Mouse (Mus musculus) kidney, postnatal 0 days (tissue): ENCODE data around the gene Eif1b. TPM values are rescaled to one million over a fixed set of nuclear protein-coding genes. Genes with fewer than 3 reads are reported as not detected.
"Not testable (repeated sequence)": the region's sequence is repeated elsewhere in the genome, so short reads cannot be mapped to it uniquely, and the experiment has no call there.

Source experiments
- ATAC-seq: fragments of 200-750 bp; cut with Nextera tagmentation; replicated peaks from 2 replicates; pipeline ENCODE4 v1.8.0; 2017; ENCODE audit warnings: low read depth, moderate number of reproducible peaks, moderate TSS enrichment, moderate library complexity; ENCODE audit not compliant: low FRiP score
- DNase-seq: peaks from one replicate; pipeline ENCODE4 v3.0.0-alpha.2; 2016; ENCODE audit warnings: low spot score
- H3K27ac ChIP-seq: fragments of 300-500 bp; sonication (generic); 2 replicates; pipeline ENCODE4 v1.5.1; 2014; ENCODE audit warnings: mild to moderate bottlenecking
- H3K27me3 ChIP-seq: fragments of 300-500 bp; sonication (generic); 2 replicates; pipeline ENCODE4 v1.6.1; 2014; ENCODE audit warnings: low read length, mixed read lengths; ENCODE audit not compliant: insufficient read depth
- H3K36me3 ChIP-seq: fragments of 300-500 bp; sonication (generic); 2 replicates; pipeline ENCODE4 v1.6.1; 2014; ENCODE audit warnings: low read length, mixed read lengths; ENCODE audit not compliant: insufficient read depth
- H3K4me1 ChIP-seq: fragments of 300-500 bp; sonication (generic); replicated peaks from 2 replicates; pipeline ENCODE4 v1.6.1; 2014; ENCODE audit warnings: antibody characterized with exemption, low read length, mixed read lengths; ENCODE audit not compliant: insufficient read depth
- H3K4me2 ChIP-seq: fragments of 300-500 bp; sonication (generic); 2 replicates; pipeline ENCODE4 v1.6.1; 2014; ENCODE audit warnings: mild to moderate bottlenecking, low read length, moderate library complexity, mixed read lengths
- H3K4me3 ChIP-seq: fragments of 300-500 bp; sonication (generic); replicated peaks from 2 replicates; pipeline ENCODE4 v1.5.1; 2014; ENCODE audit warnings: low read depth, low read length
- H3K9ac ChIP-seq: fragments of 300-500 bp; sonication (generic); 2 replicates; pipeline ENCODE4 v1.6.1; 2014; ENCODE audit warnings: low read depth, low read length
- H3K9me3 ChIP-seq: fragments of 300-500 bp; sonication (generic); replicated peaks from 2 replicates; pipeline ENCODE4 v1.6.1; 2016; ENCODE audit warnings: low read length, inconsistent platforms, mixed read lengths
- CTCF ChIP-seq: IDR thresholded peaks from 2 replicates; pipeline ENCODE4 v1.5.1; 2016; ENCODE audit warnings: antibody characterized with exemption, low read depth, mild to moderate bottlenecking, moderate library complexity
- WGBS: fragments of 180-500 bp; shearing (Covaris S2); extraction: QIAGEN DNeasy Blood & Tissue Kit; methylation state at CpG from one replicate; pipeline ENCODE4 v1.1.7; 2014; 5-methylcytosine and 5-hydroxymethylcytosine counted together
- polyA plus RNA-seq: library from polyadenylated mRNA; unstranded; fragments of >200 nt; fragmentation: Nextera tagmentation; extraction: Ambion mirVana; gene quantifications from 2 replicates; pipeline ENCODE4 v1.2.1, GENCODE M21; 2015

Eif1b gene
- polyA plus RNA-seq, 1 experiment from 2014 or later = 161 TPM

DNA sequence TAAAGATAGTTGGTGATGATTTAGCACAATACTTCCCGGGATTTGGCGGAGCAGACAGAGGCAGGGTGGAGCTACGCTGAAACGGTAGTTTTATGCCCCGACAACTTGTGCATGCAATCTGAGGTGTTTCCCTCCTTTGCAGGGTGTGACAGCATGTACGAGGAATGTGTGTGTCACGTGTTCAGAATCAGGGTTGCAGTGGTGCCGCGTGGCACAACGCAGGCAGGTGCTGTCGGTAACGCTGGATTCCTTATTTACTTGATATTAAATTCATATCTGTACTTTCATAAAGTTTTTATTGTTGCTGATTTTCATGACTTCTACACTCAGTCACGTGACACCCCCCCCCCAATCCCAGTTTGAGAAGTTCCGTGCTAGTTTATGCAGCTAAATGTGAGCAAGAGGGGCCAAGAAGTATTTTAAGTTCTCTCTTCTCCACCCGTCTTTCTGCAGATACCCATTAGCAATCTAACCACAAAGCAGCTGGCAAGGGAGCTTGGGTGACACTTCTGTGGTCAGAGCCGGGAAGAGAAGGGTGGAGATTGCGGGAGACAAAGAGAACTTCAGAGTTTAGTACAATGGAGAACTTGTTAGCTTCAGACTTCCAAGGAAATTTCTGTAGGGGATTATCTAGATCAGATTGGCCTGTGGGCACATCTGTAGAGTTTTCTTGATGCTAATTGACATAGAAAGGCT lies 36.9 kb downstream of the Eif1b start:
- Histone ChIP-seq H3K27ac (no peak overlapping the region), H3K36me3 (no peaks in the 10 kb centered on the region), H3K9ac (no peak overlapping the region), H3K4me1 (no peaks in the 10 kb centered on the region), H3K9me3 (no peaks in the 10 kb centered on the region), H3K4me3 (no peak overlapping the region), H3K27me3 (no peaks in the 10 kb centered on the region), H3K4me2 (no peak overlapping the region)
- ATAC-seq (no peak), DNase-seq (no peak)
- 86% methylated on average over 17 of the region's 17 CpGs for WGBS
- no peak for TF ChIP-seq CTCF

GRCm38 (mm10) chr9:120530471-120530870 lies 38.4 kb downstream of the Eif1b start:
- ATAC-seq (no peak), DNase-seq (no peak)
- H3K27ac ChIP-seq = no peak overlapping the region
- WGBS = 85% methylated on average over 5 of the region's 5 CpGs
- no peaks in the 10 kb centered on the region for H3K4me1 ChIP-seq
- H3K27me3 ChIP-seq = no peaks in the 10 kb centered on the region
- H3K36me3 ChIP-seq = no peaks in the 10 kb centered on the region
- H3K9me3 ChIP-seq = no peaks in the 10 kb centered on the region
- no peak overlapping the region for H3K4me2 ChIP-seq
- H3K9ac ChIP-seq = no peak overlapping the region
- no peak overlapping the region for H3K4me3 ChIP-seq
- TF ChIP-seq CTCF = no peak

DNA sequence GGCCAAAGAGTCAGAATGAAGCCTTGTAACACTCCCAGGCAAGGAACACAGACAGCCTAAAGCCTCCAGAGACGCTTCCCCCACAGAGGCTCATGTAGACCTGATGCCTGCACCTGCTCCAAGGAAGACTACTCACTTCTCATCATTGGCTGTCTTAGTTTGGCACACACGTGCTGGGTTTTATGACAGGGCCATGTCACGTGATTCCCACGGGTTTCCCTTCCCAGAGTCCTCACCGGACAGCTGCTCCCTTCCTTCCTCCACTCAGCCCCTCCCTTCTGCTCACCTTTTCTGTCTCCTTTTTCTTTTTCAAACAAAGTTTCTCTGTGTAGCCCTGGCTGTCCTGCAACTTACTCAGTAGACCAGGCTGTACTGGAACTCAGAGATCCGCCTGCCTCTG lies 40.0 kb downstream of the Eif1b start:
- Histone ChIP-seq H3K27me3 (no peaks in the 10 kb centered on the region), H3K4me1 (no peaks in the 10 kb centered on the region), H3K27ac (no peak overlapping the region), H3K4me3 (no peak overlapping the region), H3K4me2 (no peak overlapping the region), H3K36me3 (no peaks in the 10 kb centered on the region), H3K9me3 (no peaks in the 10 kb centered on the region), H3K9ac (no peak overlapping the region)
- DNase-seq (no peak), ATAC-seq (no peak)
- TF ChIP-seq CTCF = no peak
- WGBS = 71% methylated on average over 6 of the region's 6 CpGs

- Histone ChIP-seq H3K36me3 (no peaks in the 10 kb centered on the region), H3K4me2 (no peak overlapping the region), H3K27me3 (no peaks in the 10 kb centered on the region), H3K27ac (no peak overlapping the region), H3K4me1 (no peaks in the 10 kb centered on the region), H3K9ac (no peak overlapping the region), H3K4me3 (no peak overlapping the region), H3K9me3 (no peaks in the 10 kb centered on the region)
- ATAC-seq (no peak), DNase-seq (no peak)
- no peak for TF ChIP-seq CTCF
- WGBS = 87% methylated on average over 6 of the region's 6 CpGs
These were observed 40.7 kb downstream of the Eif1b start for GRCm38 (mm10) chr9:120532691-120533090.

DNA sequence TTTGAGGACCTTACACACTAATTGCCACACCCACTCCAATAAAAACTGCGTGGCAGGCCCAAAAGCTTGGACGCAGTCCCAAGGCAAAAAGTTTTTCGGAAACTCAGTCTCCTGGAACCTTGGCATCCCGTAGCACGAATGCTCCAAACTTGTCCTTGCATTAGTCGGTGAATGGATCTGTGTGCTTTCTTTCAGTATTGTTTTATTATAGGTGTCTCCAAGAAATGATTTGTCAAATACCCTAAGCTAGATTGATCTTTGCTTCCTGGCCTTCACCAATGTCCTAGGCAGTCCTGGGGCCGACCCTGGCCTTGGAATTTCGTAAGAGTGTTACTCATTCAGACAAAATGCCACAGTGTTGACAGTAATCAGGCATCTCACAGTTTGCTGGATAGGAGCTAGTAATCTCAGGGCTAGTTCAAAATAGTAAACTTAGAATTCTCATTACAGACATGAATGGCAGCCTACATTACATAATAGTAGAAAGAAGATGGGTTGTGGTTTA lies 41.5 kb downstream of the Eif1b start:
- H3K9me3 ChIP-seq, ATAC-seq, H3K4me3 ChIP-seq, H3K36me3 ChIP-seq, H3K27ac ChIP-seq, H3K27me3 ChIP-seq, H3K9ac ChIP-seq, H3K4me1 ChIP-seq, DNase-seq, H3K4me2 ChIP-seq: not testable (repeated sequence)
- 93% methylated on average over 8 of the region's 8 CpGs for WGBS

DNA sequence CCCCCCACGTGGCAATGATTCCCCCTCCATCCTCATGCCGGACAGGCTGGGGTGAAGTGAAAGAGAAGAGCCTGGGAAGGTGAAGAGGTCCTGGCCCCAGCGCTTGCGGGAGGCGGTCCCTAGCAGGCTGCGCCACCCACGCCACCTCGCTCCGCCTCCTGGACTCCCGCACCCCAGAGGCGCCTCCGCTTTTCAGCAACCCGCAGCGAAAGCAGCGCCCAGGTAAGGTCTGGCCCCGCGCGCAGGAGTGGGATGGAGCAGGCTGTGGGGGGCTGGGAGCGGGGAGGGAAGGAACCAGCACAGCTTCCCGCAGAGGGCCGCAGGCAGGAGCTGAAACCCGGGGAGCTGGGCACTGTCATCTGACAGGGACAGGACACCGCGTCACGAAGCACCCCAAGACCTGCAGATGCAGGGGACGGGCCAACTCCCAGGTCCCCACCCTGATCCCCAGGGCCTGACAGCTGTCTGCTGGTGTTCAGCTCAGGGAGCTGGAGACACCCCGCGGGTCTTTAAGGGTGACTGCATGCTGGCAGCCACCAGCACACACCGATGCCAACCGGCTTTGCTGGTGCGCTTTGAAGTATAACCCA lies 47.7 kb downstream of the Eif1b start, which contains the start of gene Entpd3:
Entpd3 (plus strand) TSS at position 157 of the 590 bp plus-strand sequence.
- TF ChIP-seq CTCF = no peak
- Histone ChIP-seq H3K36me3 (no peaks in the 10 kb centered on the region), H3K9ac (peak within 1 kb of the TSS; percentile 46; the same call in 1 of the 2 replicates), H3K4me3 (peak within 1 kb of the TSS; percentile 30), H3K27me3 (no peaks in the 10 kb centered on the region), H3K4me1 (peaks cover 7% of the 10 kb centered on the region; the same call in 1 of the 2 replicates), H3K27ac (no peak within 1 kb of the TSS), H3K4me2 (peak within 1 kb of the TSS; percentile 79), H3K9me3 (no peaks in the 10 kb centered on the region)
- DNase-seq (no peak), ATAC-seq (peak; percentile 59; the same call in 1 of the 2 replicates)
- WGBS = 2% methylated on average over 31 of the region's 31 CpGs
